Mouse (Mus musculus) C2C12 (cell line): ENCODE data around the gene Madd. TPM values are rescaled to one million over a fixed set of nuclear protein-coding genes. Genes with fewer than 3 reads are reported as not detected.

ENCODE experiments used
- H3K27me3 ChIP-seq: one replicate; pipeline ENCODE4 v1.6.1; 2011; ENCODE audit not compliant: control insufficient read depth, insufficient read depth, insufficient read length
- H3K36me3 ChIP-seq: one replicate; pipeline ENCODE4 v1.6.1; 2011; ENCODE audit not compliant: control insufficient read depth, insufficient read depth
- H3K4me3 ChIP-seq: one replicate; pipeline ENCODE4 v1.5.1; 2011; ENCODE audit warnings: mild to moderate bottlenecking, control low read depth; ENCODE audit not compliant: poor library complexity, insufficient read depth, severe bottlenecking
- H3K79me2 ChIP-seq: one replicate; pipeline ENCODE4 v1.6.1; 2011; ENCODE audit not compliant: control insufficient read depth, insufficient read depth
- H3K79me3 ChIP-seq: one replicate; pipeline ENCODE4 v1.6.1; 2011; ENCODE audit warnings: low read depth, control low read depth
- H3ac ChIP-seq: one replicate; pipeline ENCODE3; 2011; ENCODE audit warnings: low read depth; ENCODE audit not compliant: control insufficient read depth, insufficient read length
- CEBPB ChIP-seq: IDR thresholded peaks from one replicate; pipeline ENCODE4 v1.6.1; 2011; ENCODE audit warnings: low read depth, mild to moderate bottlenecking, control low read depth, moderate library complexity
- CTCF ChIP-seq: IDR thresholded peaks from one replicate; pipeline ENCODE4 v1.5.1; 2011; ENCODE audit not compliant: control insufficient read depth, insufficient read depth, insufficient read length
- FOSL1 ChIP-seq: IDR thresholded peaks from one replicate; pipeline ENCODE4 v1.8.0; 2011; ENCODE audit warnings: mild to moderate bottlenecking, low read length; ENCODE audit not compliant: poor library complexity, insufficient read depth, severe bottlenecking
- MAX ChIP-seq: IDR thresholded peaks from one replicate; pipeline ENCODE4 v1.6.1; 2011; ENCODE audit warnings: mild to moderate bottlenecking, control low read depth
- MYOD1 ChIP-seq: IDR thresholded peaks from one replicate; pipeline ENCODE4 v1.6.1; 2011; ENCODE audit warnings: low read depth; ENCODE audit not compliant: control insufficient read depth, insufficient read length
- MYOG ChIP-seq: IDR thresholded peaks from one replicate; pipeline ENCODE4 v1.6.1; 2011; ENCODE audit not compliant: control insufficient read depth, insufficient read length; ENCODE audit errors: extremely low read depth
- USF1 ChIP-seq: IDR thresholded peaks from one replicate; pipeline ENCODE4 v1.6.1; 2011; ENCODE audit warnings: low read depth, mild to moderate bottlenecking, control low read depth, moderate library complexity
- polyA plus RNA-seq: library from polyadenylated mRNA; unstranded; fragments of >200 nt; fragmentation: generic; extraction: Trizol; gene quantifications from one replicate; pipeline ENCODE4 v1.2.1, GENCODE M21; 2012; ENCODE audit warnings: missing spikeins

Madd gene
- polyA plus RNA-seq, 1 experiment, result 4.9 TPM

DNA sequence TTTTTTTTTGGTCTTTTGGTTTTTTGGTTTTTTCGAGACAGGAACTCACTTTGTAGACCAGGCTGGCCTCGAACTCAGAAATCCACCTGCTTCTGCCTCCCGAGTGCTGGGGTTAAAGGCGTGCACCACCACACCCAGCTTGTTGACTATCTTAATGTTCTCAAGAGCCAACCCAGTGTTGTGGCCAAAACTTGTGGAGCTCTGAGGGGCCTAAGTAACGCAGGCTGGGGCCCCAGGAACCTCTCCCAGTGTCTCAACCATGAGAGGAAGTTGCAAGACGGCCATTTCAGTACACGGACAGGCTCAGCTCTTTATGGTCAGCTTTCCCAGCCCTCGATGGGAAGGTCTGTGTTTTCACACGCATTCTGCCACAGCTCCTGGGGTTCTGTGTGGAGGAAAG lies 94.7 kb downstream of the Madd start:
- Histone ChIP-seq H3ac (no peak overlapping the region), H3K79me3 (no peaks in the 10 kb centered on the region), H3K79me2 (no peaks in the 10 kb centered on the region), H3K36me3 (no peaks in the 10 kb centered on the region), H3K4me3 (no peak overlapping the region), H3K27me3 (peaks cover 6% of the 10 kb centered on the region)
- TF ChIP-seq MAX (no peak), FOSL1 (no peak), MYOD1 (no peak), CEBPB (no peak), CTCF (no peak), USF1 (no peak), MYOG (no peak)

DNA sequence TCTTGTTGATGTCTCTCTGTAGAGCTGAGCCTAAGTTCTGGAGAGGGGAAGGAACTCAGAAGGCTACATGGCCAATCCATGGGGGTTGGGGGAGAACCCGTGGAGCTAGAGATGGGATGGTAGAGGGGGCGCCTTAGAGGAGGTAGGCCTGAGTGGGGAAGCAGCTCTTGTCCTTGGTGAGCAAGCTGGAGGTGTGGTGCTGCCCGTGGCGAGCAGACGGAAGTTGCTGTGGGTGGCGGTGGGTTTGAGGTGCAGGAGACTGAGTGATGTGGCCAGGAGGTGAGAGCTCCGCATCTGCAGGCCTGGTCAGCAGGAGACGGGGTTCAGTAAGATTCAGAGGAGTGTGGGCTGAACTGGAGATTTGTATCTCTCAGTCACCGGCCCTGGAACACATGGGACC lies 96.2 kb downstream of the Madd start:
- TF ChIP-seq MAX (no peak), MYOG (no peak), USF1 (no peak), CTCF (no peak), MYOD1 (no peak), CEBPB (no peak), FOSL1 (no peak)
- no peak overlapping the region for H3ac ChIP-seq
- peaks cover 6% of the 10 kb centered on the region for H3K27me3 ChIP-seq
- H3K36me3 ChIP-seq, result no peaks in the 10 kb centered on the region
- no peaks in the 10 kb centered on the region for H3K79me2 ChIP-seq
- no peaks in the 10 kb centered on the region for H3K79me3 ChIP-seq
- no peak overlapping the region for H3K4me3 ChIP-seq

Other genes with a start within 250 kb of the Madd start
- gene Celf1, start 243.5 kb downstream of the Madd start, polyA plus RNA-seq, result 34.8 TPM
- 122 TPM for gene Rapsn, start 148.2 kb downstream of the Madd start, polyA plus RNA-seq
- gene Psmc3, start 129.8 kb downstream of the Madd start, polyA plus RNA-seq, result 367 TPM
- 52.3 TPM for gene Slc39a13, start 113.4 kb downstream of the Madd start, polyA plus RNA-seq
- gene Spi1, start 101.4 kb downstream of the Madd start, polyA plus RNA-seq, result not detected
- not detected for gene Mybpc3, start 65.7 kb downstream of the Madd start, polyA plus RNA-seq
- 0.21 TPM for gene Nr1h3, start 19.0 kb upstream of the Madd start, polyA plus RNA-seq
- 11.3 TPM for gene Acp2, start 19.0 kb upstream of the Madd start, polyA plus RNA-seq
- 1.2 TPM for gene Ddb2, start 53.1 kb upstream of the Madd start, polyA plus RNA-seq
- 19.0 TPM for gene Pacsin3, start 72.1 kb upstream of the Madd start, polyA plus RNA-seq
- 67.5 TPM for gene Arfgap2, start 81.1 kb upstream of the Madd start, polyA plus RNA-seq